Mouse (Mus musculus) ES-Bruce4 (cell line): ENCODE data around the gene Shank1. TPM values are rescaled to one million over a fixed set of nuclear protein-coding genes. Genes with fewer than 3 reads are reported as not detected.

Source experiments
- H3K27ac ChIP-seq: 2 replicates; pipeline ENCODE4 v1.5.1; 2012; ENCODE audit warnings: low read length, inconsistent platforms; ENCODE audit not compliant: insufficient read depth
- H3K27me3 ChIP-seq: 2 replicates; pipeline ENCODE4 v1.6.1; 2012; ENCODE audit warnings: mild to moderate bottlenecking, low read length, inconsistent platforms; ENCODE audit not compliant: control insufficient read depth, poor library complexity, insufficient read depth, severe bottlenecking
- H3K36me3 ChIP-seq: 2 replicates; pipeline ENCODE4 v1.6.1; 2012; ENCODE audit warnings: inconsistent platforms, mild to moderate bottlenecking, low read length, moderate library complexity; ENCODE audit not compliant: control insufficient read depth, poor library complexity, insufficient read depth, severe bottlenecking
- H3K4me1 ChIP-seq: one replicate; pipeline ENCODE4 v1.8.1; 2011; ENCODE audit warnings: low read length; ENCODE audit not compliant: control insufficient read depth, insufficient read depth
- H3K4me3 ChIP-seq: 2 replicates; pipeline ENCODE4 v1.5.1; 2011; ENCODE audit warnings: low read depth, mild to moderate bottlenecking, low read length
- H3K9ac ChIP-seq: 2 replicates; pipeline ENCODE4 v1.6.1; 2012; ENCODE audit warnings: low read depth, mild to moderate bottlenecking, inconsistent platforms; ENCODE audit not compliant: poor library complexity, severe bottlenecking
- H3K9me3 ChIP-seq: replicated peaks from 2 replicates; pipeline ENCODE4 v1.6.1; 2012; ENCODE audit warnings: mild to moderate bottlenecking, low read length, inconsistent platforms; ENCODE audit not compliant: control insufficient read depth, poor library complexity, insufficient read depth, severe bottlenecking
- CTCF ChIP-seq: IDR thresholded peaks from one replicate; pipeline ENCODE4 v1.8.1; 2011; ENCODE audit warnings: low read depth, low read length
- EP300 ChIP-seq: IDR thresholded peaks from 2 replicates; pipeline ENCODE4 v1.6.1; 2011; ENCODE audit warnings: low read depth, low read length; ENCODE audit not compliant: insufficient read depth
- POLR2A ChIP-seq: IDR thresholded peaks from one replicate; pipeline ENCODE4 v1.8.1; 2011; ENCODE audit warnings: low read length; ENCODE audit not compliant: insufficient read depth
- polyA plus RNA-seq: library from polyadenylated mRNA; stranded (reverse); fragments of >200 nt; gene quantifications from 2 replicates; pipeline ENCODE4 v1.2.4, GENCODE M21; 2011; ENCODE audit warnings: low read depth; ENCODE audit not compliant: missing spikeins, insufficient read depth, insufficient read length

Gene Shank1
- polyA plus RNA-seq, 1 experiment = 2.5 TPM

DNA sequence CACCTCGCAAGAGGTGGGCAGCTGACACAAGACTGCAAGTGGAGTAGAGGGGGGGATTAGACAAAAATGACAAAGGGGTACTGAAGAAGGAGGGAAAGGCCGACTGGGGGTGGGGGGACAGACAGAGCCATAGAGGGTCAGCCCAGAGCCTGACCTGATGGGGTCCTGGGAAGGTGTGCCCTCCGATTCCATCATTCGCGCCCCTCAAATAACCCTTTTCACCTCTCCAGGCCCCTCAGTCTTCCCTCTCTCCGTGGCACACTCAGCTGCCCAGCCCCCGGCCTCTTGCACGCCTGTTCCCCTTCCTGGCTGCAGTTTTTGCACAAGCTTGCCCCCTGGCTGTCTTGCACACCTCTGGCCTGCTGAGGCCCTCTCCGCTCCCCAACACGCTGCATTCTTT is 47.5 kb downstream of the Shank1 start:
- Histone ChIP-seq H3K27me3 (peaks cover 4% of the 10 kb centered on the region), H3K27ac (no peak overlapping the region), H3K36me3 (no peaks in the 10 kb centered on the region), H3K9me3 (no peaks in the 10 kb centered on the region), H3K4me1 (peaks cover 2% of the 10 kb centered on the region), H3K4me3 (no peak overlapping the region), H3K9ac (peak overlapping the region; percentile 55; the same call in 1 of the 2 replicates)
- TF ChIP-seq POLR2A (no peak), EP300 (no peak), CTCF (no peak)

DNA sequence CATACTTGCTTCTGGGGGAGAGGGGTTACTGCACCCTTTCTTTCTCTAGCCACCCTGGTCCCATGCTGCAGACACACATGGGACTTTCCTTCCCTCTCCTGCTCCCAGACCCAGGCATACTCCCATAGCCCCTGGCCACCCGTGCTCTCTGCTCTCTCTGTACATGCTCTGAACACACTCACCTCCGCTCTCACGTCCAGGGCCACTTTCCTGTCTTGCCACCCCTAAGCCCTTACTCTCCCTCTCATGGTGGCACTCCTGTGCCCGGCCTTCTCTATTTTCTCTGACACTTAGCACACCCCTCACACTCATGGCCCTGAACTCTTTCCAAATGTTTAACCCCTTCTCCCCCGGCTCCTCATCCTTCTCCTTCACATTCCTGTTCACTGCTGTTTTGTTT is 48.0 kb downstream of the Shank1 start:
- no peaks in the 10 kb centered on the region for H3K36me3 ChIP-seq
- H3K27me3 ChIP-seq = no peaks in the 10 kb centered on the region; the same call in none of the 2 replicates
- no peak overlapping the region for H3K4me3 ChIP-seq
- H3K9ac ChIP-seq = no peak overlapping the region
- peaks cover 2% of the 10 kb centered on the region for H3K4me1 ChIP-seq
- TF ChIP-seq EP300 (no peak), POLR2A (no peak), CTCF (no peak)
- no peaks in the 10 kb centered on the region for H3K9me3 ChIP-seq
- no peak overlapping the region for H3K27ac ChIP-seq

DNA sequence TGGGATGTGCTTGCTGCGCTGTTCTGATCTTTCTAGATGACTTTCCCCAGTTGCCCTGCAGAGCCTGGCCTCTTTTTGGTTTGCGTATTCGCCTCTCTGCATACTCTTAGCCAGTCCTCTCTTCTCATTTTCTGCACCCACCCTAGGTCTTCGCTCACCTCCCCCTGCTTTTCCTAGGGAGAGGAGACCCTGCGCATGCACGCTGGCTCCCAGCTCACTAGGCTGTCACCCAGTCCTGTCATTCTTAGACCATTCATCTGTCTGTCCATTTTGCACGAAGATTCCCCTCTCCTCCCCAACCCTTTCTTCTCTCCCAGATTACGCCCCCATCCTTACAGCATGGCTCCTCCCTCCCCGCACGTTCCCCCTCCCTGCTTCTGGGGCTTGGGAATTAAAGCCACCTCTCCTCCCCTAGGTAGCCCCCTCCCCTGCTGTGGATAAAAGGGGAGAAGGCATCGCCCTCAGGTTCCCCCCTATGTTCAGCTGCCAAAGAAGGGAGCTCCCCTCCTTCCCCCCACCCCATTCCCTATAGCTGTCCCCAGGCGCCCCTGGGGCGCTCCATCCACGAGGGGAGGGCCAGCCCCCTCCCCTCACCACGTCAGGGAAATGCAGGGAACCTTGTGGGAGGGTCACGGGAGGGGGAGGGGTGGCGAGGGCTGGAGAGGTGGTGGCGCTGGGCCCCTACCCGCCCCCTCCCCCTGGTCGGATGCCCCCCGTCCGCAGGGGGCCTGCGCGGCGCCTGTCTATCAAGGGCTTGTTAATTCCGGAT is 49.0 kb downstream of the Shank1 start:
- Histone ChIP-seq H3K36me3 (no peaks in the 10 kb centered on the region), H3K4me3 (peak overlapping the region; percentile 24), H3K9ac (peak overlapping the region; percentile 60; the same call in 1 of the 2 replicates), H3K27me3 (no peaks in the 10 kb centered on the region), H3K27ac (no peak overlapping the region), H3K4me1 (peaks cover 2% of the 10 kb centered on the region), H3K9me3 (no peaks in the 10 kb centered on the region)
- TF ChIP-seq POLR2A = no peak

DNA sequence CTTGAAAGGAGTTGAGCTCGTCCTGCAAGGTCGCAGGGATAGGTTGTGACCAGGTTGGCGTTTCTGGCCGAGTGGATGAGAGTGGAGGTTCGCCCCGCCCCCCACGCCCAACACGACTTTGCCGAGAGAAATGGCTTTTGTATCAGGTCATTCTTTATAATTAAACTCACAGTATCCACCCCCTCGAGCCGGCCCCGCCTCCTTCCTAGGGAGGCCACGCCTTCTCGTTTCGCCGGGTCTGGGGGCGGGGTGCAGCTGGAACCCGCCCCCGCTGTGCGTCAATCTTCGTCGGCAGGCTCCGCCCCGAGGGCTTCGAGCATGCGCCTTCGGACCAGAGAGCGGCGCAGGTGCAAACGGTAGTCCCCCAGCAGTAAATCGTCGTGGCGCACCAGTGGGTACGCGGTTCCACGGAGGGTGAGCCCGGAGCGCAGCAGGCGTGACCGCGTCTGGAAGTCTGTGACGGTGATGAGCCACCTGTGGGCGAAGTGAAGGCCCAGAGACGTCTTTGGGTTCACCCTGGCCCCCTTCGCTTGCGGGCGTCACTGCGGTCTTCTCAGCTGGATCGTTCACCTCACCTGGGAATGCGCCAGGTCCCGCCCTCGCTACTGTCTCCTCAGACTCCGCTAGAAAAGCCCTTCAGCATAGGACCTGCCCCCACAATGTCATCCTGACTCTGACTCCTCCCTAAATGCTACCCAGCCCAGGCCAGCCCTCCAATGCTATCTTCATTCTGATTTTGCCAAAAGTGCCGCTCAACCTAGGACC is 50.0 kb downstream of the Shank1 start:
- peak; percentile 93 for TF ChIP-seq POLR2A
- no peak for TF ChIP-seq CTCF
- 0 out of 2 replicates have a peak, but pooled peaks have one; percentile 51 for TF ChIP-seq EP300
- Histone ChIP-seq H3K9me3 (no peaks in the 10 kb centered on the region), H3K27ac (no peak overlapping the region), H3K36me3 (no peaks in the 10 kb centered on the region), H3K9ac (peak overlapping the region; percentile 60), H3K4me1 (peaks cover 2% of the 10 kb centered on the region), H3K4me3 (peak overlapping the region; percentile 79), H3K27me3 (no peaks in the 10 kb centered on the region)

DNA sequence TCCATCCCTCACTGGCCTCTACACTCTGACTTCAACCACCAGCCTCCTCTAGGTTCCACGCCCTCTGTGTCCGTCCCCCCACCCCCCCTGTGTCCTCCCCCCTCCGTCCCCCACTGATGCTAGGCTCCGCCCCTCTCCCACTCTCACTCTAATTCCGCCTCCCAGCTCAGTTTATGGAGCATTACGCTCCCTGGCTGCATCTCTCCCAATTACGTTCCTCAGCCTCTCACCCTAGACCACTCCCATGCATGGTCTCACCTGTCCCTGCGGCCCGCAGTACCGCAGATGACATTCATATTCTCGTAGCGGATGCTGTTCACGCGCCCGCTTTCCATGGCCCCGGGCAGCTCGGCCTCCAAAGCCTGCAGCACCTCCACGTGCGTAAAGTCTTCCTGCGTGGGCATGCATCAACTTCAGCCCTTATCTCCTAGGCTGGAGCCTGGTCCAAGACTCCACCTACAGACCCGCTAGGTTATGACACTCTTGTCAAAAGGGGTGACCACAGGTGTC is 50.8 kb downstream of the Shank1 start:
- Histone ChIP-seq H3K27ac (no peak overlapping the region), H3K36me3 (no peaks in the 10 kb centered on the region), H3K9ac (peak overlapping the region; percentile 24; the same call in 1 of the 2 replicates)

DNA sequence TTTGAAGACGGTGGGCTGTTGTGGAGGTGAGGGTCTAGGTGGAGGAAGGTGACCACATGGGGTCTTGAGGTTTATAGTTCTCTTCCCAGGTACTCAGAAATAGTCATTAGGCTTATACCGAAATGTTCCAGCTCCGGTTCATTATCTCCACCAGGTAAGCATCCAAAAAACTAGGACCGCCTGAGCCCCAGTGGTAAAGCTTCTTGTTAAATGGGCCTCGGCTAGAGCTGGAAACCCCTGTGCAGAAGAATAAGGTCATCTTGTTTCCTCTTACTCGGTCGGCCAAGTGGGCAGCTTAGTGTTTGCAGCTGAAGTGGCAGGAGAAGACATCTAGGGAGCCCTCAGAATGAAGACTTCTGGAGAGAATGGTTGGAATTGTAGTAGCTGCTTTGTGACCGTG is 62.6 kb downstream of the Shank1 start:
- no peaks in the 10 kb centered on the region for H3K27me3 ChIP-seq
- H3K27ac ChIP-seq = no peak overlapping the region
- H3K9me3 ChIP-seq = no peaks in the 10 kb centered on the region
- no peak overlapping the region for H3K9ac ChIP-seq
- H3K4me3 ChIP-seq = no peak overlapping the region
- H3K4me1 ChIP-seq = peaks cover 3% of the 10 kb centered on the region
- no peak for TF ChIP-seq CTCF
- no peaks in the 10 kb centered on the region for H3K36me3 ChIP-seq

More for the DNA sequence above, 50.8 kb downstream of the Shank1 start:
- TF ChIP-seq POLR2A = no peak
- TF ChIP-seq EP300 = no peak
- TF ChIP-seq CTCF = no peak
- peak overlapping the region; percentile 65 for H3K4me3 ChIP-seq
- H3K9me3 ChIP-seq = no peaks in the 10 kb centered on the region
- peaks cover 2% of the 10 kb centered on the region for H3K4me1 ChIP-seq
- H3K27me3 ChIP-seq = no peaks in the 10 kb centered on the region
